Mouse (Mus musculus) brown adipose tissue, adult 24 weeks (tissue): ENCODE results near the gene Dct. TPM values are rescaled to one million over a fixed set of nuclear protein-coding genes. Genes with fewer than 3 reads are reported as not detected.

Experiments used
- H3K27ac ChIP-seq: fragments of 200-500 bp; replicated peaks from 2 replicates; pipeline ENCODE4 v1.5.1; 2012; ENCODE audit warnings: low read depth, mild to moderate bottlenecking, low read length
- H3K4me1 ChIP-seq: fragments of 200-500 bp; 2 replicates; pipeline ENCODE4 v1.6.1; 2012; ENCODE audit warnings: low read length, mixed read lengths; ENCODE audit not compliant: control insufficient read depth, insufficient read depth, insufficient read length
- H3K4me3 ChIP-seq: fragments of 200-500 bp; 2 replicates; pipeline ENCODE4 v1.5.1; 2012; ENCODE audit warnings: low read depth, mild to moderate bottlenecking, low read length, moderate library complexity; ENCODE audit not compliant: insufficient read depth
- polyA plus RNA-seq: library from polyadenylated mRNA; stranded (reverse); fragments of >200 nt; gene quantifications from 2 replicates; pipeline ENCODE4 v1.2.4, GENCODE M21; 2012; ENCODE audit not compliant: missing spikeins, insufficient read depth, insufficient read length

Dct gene
- polyA plus RNA-seq, 1 experiment: not detected

DNA sequence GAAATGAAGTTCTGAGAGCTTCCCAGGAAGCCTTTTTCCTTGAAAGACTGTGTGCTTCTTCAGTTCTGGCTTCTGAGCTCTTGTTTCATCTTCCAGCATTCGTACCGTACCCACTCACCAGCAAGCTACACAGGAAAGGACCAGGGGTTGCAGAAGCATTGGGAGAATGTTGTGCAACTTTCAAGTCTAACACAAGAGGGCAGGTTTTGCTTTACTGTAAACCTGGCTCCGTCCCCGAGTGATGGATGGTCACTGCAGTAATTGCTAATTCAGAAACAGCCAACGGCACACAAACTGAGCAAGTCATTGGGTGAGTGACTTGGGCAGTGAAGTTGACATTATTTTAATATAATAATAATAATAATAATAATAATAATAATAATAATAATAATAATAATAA is 46.3 kb downstream of the Dct start:
- H3K4me3 ChIP-seq: no peak overlapping the region
- H3K27ac ChIP-seq: no peak overlapping the region
- H3K4me1 ChIP-seq: peaks cover 6% of the 10 kb centered on the region; the same call in 1 of the 2 replicates

DNA sequence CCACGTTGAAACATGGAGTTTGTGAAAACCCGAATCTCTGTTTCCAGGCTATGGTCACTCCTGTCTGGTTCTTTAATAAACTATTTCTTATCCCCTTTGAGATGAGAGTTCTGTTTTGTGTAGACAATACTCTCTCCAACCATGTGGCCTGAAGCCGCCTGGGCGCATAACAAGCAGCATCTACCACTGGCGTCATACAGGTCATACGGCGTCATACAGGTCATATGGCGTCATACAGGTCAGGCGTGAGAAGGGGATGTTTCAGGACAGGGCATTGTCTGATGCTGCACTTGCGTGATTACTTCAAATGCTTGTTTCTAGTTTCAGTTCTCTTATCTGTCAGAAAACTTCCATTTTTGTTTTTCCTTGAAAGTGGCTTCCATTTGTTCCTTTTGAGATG is 47.6 kb downstream of the Dct start:
- peaks cover 6% of the 10 kb centered on the region; the same call in 1 of the 2 replicates for H3K4me1 ChIP-seq
- no peak overlapping the region for H3K4me3 ChIP-seq
- no peak overlapping the region for H3K27ac ChIP-seq

DNA sequence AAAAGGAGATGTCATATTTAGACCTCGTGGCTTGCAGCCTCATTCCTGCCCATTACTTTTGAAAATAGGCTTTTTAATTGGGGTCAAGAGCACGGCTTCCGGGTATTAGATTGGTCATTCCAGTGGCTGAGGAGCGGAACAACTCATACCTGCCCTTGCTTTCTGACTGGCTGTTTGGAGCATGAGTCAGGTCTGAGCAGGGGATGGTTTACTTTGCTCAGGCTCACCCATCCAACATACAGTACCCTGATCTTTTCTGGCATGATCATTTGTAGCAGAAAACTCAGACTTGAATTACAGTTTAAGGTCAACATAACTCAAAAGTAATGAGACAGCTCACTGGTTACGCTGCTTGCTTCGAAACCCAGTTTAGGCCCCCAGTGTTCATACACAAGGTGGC is 58.2 kb downstream of the Dct start:
- Histone ChIP-seq H3K27ac (no peak overlapping the region), H3K4me1 (no peaks in the 10 kb centered on the region), H3K4me3 (no peak overlapping the region)

DNA sequence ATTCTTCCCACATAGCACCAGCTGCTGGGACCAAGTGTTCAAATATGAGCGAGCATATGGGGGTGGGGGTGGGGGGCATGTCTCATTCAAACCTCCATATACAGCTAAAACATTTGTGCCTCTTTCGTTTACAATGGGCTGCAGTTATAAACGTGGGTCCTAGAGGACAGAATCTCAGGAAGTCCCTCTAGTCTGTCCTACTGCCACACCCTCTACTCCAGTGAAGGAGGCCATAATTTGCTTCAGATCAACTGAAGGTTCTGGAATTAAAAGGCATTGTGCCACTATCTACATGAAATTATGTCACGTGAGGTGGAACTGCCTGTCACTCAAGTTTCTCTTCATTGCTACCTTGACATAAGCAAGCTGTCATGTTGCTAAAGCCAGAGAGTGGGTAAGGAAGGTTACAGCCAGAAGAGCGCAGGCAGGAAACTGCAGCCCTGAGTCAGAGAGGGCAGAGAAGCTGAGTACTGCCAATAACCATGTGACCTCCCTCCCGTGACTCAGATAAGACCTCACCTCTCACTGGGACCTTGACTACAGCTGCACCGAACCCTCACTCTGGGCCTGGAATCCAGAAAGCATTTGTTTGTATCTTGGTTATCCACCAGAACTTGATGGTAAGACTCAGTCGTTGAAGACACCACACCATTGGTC is 59.3 kb downstream of the Dct start:
- H3K4me3 ChIP-seq: no peak overlapping the region
- no peak overlapping the region for H3K27ac ChIP-seq

DNA sequence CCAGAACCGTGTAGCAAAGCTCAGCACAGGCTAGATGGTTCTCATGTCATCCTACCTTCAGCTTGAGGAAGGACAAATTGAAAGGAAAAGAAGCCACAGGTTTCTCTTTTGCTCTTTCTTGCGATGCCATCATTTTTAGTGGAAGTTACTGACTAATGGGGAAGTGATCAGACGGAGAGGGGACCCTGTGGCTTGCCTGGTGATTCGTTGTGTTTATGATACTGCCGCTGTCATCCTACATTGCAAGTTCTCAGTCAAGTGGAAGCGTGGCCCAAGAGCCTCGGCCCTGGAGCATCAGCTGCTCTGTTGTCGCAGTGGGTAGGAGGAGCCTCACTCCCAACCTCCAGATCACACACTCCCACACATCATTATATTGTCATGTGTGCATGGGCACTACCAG is 61.8 kb downstream of the Dct start:
- H3K4me1 ChIP-seq: no peaks in the 10 kb centered on the region
- no peak overlapping the region for H3K4me3 ChIP-seq
- H3K27ac ChIP-seq: no peak overlapping the region

More for the DNA sequence above, 59.3 kb downstream of the Dct start:
- H3K4me1 ChIP-seq: no peaks in the 10 kb centered on the region

DNA sequence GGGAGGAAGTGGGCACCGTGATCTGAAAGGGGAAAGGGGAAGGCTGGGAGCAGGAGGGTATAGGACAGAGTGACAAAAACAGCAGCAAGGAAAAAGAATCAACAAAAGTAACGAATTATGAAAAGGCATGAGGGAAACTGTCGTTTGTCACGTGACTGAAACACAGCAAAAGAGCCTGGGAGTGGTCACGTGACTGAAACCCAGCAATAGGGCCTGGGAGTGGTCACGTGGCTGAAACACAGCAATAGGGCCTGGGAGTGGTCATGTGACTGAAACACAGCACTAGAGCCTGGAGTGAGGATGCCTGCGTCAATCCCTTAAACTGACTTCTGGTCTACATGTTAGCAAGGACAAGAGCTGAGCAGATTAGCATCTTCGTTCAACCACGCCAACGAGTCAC is 63.6 kb downstream of the Dct start:
- no peak overlapping the region for H3K27ac ChIP-seq
- H3K4me3 ChIP-seq: no peak overlapping the region
- no peaks in the 10 kb centered on the region for H3K4me1 ChIP-seq

DNA sequence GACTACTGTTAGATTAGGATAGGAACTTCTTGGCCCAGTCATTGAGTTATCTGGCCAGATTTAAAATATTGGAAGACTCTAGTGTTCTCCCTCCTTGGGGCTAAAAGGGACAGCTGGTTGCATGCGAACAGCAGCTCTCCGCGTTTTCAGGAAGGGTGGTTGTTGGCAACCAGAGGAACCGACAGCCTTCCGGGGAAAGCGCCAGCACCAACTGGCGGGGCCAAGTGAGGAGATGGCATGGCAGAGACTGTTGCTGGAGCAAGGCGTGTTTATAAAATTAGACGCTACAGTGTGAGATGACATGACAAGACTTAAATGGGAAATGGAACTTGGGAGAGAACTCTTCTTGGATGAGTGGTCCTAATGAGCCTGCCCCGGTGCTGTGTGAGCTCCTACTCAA is 70.5 kb downstream of the Dct start:
- Histone ChIP-seq H3K4me3 (no peak overlapping the region), H3K4me1 (no peaks in the 10 kb centered on the region), H3K27ac (no peak overlapping the region)

DNA sequence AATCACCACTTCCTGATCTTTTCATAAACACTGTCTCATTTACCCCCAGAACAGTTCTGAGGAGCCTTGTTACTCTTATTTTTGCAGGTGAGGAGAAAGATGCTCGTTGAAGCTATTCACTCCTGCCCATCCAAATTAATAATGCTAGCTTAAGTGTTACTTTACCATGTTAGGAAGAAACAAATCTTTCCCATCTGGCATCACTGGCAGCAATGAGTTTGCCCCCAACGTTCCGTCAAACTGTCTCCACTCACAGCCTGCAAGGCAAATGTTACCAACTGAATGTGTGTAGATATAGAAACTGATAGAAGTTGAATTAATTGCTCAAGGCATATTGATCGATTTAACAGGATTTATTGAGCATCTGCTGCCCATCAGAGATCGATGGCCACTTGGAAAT is 79.5 kb downstream of the Dct start:
- Histone ChIP-seq H3K4me1 (no peaks in the 10 kb centered on the region), H3K27ac (no peak overlapping the region)

More for the DNA sequence above, 79.5 kb downstream of the Dct start:
- no peak overlapping the region for H3K4me3 ChIP-seq

Other genes starting within 250 kb of the Dct start
- 11.0 and 14.8 TPM in 2 replicates for gene Tgds, start 80.5 kb upstream of the Dct start, polyA plus RNA-seq
- gene Gpr180, start 84.9 kb upstream of the Dct start, polyA plus RNA-seq: 14.7 and 19.6 TPM in 2 replicates
- gene Sox21, start 184.8 kb upstream of the Dct start, polyA plus RNA-seq: not detected in 2 replicates
- gene Gm9376, start 214.7 kb upstream of the Dct start, polyA plus RNA-seq: not detected in 2 replicates